Mouse (Mus musculus) R1 (cell line): ENCODE results near the gene Gtpbp6.
"Not testable (repeated sequence)": the region's sequence is repeated elsewhere in the genome, so short reads cannot be mapped to it uniquely, and the experiment has no call there.

Source experiments
- DNase-seq: peaks from one replicate; pipeline ENCODE4 v3.0.0-alpha.2; 2018; ENCODE audit warnings: low read depth, low spot score

The Gtpbp6 gene

DNA sequence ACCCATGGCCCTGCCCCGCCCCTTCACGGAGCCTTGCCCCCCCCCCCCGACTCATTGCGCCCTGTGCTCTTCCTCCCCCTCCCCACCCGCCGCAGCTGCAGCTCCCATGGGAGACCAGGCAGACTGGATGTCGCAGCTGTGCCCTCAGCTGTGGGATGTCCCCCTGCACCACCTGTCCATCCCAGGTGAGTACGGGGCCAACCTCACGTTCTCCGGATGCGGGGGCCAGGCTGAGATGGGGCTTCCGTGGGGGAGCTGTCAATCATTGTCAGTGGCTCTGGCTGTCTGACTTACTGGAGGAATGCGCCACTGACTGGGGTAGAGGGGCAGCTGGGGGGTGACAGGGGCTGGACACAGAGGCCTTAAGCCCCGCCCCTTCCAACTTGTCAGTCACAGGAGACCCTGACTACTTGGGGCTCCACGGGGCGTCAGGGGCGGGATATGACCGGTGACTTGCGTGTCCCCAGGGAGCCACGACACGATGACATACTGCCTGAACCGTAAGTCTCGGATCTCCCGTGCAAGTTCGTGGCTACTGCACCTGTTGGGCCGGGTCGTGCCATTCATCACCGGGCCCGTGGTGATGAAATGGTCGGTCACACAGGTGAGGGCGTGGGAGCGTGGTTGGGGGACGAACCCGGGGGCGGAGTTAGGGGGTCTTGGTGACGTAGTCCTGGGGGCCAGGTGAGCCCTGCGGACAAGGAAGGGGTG, 6.9 kb downstream of the Gtpbp6 start:
- DNase-seq: peak; percentile 39

- peak; percentile 78 for DNase-seq
Measured at GRCm38 (mm10) chr5:110099656-110100580, 8.1 kb downstream of the Gtpbp6 start, which contains the start of gene Plcxd1. TSS of gene Plcxd1 (plus strand) at chr5:110099969.

GRCm38 (mm10) chr5:110098991-110099477, 9.0 kb downstream of the Gtpbp6 start:
- peak; percentile 94 for DNase-seq

DNA sequence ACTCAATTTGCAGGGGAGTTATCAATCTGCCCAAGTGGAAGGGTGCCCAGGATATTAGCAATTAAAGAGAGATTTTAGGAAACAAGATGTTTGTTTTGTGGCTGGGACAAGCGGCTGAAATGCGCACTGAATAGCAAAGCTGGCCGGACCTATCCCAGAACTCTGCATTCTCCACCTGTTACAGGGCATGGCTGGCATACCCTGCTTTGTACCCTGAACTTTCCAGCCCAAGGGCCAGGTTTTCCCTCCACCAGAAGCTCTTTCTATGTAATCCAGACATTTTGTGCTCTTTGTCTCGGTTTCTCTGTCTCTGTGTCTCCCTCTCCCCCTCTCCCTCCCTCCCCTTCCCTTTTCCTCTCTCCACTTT, 13.2 kb downstream of the Gtpbp6 start:
- DNase-seq: no peak

GRCm38 (mm10) chr5:110094030-110094846, 13.8 kb downstream of the Gtpbp6 start, which contains the start of gene Gm35315:
TSS of gene Gm35315 (minus strand) at chr5:110094420.
- peak; percentile 96 for DNase-seq

GRCm38 (mm10) chr5:110091546-110091945, 16.5 kb downstream of the Gtpbp6 start:
- DNase-seq: no peak

DNA sequence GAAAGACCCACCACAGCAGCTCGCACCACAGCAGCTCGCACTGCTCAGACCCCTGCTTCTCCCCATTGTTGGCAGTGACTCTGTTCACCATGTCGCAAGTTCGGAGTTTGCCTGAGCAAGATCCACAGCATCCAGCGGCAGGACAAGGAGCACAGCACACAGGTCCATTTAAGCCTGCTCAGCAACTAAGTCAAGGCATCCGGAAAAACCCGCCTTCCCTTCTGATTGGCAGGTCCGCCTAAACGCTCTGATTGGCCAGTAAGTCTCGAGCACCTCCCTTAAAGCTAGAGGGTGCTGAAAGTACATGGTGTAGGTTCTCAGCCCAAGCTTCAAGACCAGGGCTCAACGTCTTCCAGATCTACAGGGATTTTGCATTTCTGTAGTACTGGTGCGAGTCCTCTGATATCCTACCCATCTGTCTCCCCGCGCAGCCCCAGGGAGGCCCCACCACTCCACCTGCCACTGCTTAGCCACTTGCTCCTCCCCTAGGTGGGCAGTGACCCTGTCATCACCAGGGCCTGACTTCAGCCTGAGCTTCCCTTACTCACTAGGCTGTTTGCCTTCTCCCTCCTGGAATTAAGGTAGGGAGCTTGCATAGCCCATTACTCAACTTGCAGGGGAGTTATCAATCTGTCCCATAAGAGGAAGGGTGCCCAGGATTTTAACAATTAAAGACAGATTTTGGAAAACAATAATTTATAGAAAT, 21.7 kb downstream of the Gtpbp6 start:
- DNase-seq: peak; percentile 96

DNA sequence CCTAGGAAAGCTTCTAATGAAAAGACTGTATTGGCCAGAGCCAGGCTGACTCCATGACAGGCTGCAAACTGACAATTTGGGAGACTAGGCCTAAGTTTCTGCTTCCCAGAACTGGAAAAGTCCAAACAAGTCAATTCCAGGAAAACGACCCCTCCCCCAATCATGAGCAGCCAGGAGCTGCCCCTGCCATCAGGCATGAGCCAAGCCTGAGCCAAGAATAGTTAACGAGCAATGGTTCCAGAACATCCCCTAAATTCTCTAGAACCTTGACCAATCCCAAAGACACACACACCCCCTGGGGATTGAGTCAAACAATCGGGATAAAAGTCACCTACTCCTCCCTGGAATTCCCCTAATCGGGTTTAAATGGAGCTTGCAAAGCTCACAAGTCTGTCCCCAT, 25.0 kb downstream of the Gtpbp6 start:
- peak; percentile 89 for DNase-seq

DNA sequence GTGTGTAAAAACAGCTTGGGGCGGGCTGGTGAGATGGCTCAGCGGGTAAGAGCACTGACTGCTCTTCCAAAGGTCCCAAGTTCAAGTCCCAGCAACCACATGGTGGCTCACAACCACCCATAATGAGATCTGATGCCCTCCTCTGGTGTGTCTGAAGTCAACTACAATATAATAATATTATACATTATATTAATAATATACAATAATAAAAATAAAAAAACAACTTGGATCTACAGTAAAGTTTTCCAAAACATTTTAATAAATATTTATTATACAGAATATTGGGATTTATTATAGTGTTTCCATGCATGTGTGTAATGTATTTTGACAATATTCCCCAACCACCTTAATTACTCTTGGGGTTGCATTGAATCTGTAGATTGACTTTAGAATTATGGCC, 35.6 kb downstream of the Gtpbp6 start, which contains the start of gene Gm17655:
TSS of gene Gm17655 (minus strand) at position 101 of the 400 bp plus-strand sequence.
- DNase-seq: not testable (repeated sequence)

- DNase-seq: peak; percentile 93
Measured at GRCm38 (mm10) chr5:110057637-110058408, 50.2 kb downstream of the Gtpbp6 start.
